Mouse (Mus musculus): ENCODE results near the gene Cyp2d10. TPM values are rescaled to one million over a fixed set of nuclear protein-coding genes. Genes with fewer than 3 reads are reported as not detected.
"Not testable (repeated sequence)": the region's sequence is repeated elsewhere in the genome, so short reads cannot be mapped to it uniquely, and the experiment has no call there.

Gene Cyp2d10
- polyA plus RNA-seq, 1 experiment from 2014 or later, result not detected

GRCm38 (mm10) chr15:82375855-82376254 lies 31.1 kb downstream of the Cyp2d10 start:
- no peak overlapping the region for H3K4me3 ChIP-seq (replicated peaks)
- no peak for ATAC-seq (ENCODE audit: insufficient number of reproducible peaks, insufficient read depth, low FRiP score, low TSS enrichment, low read depth)
- H3K9ac ChIP-seq (replicated peaks), result no peak overlapping the region
- no peak overlapping the region for H3K27ac ChIP-seq
- no peak overlapping the region for H3K4me2 ChIP-seq
- no peaks in the 10 kb centered on the region; the same call in 1 of the 2 replicates for H3K27me3 ChIP-seq
- no peaks in the 10 kb centered on the region for H3K36me3 ChIP-seq
- H3K9me3 ChIP-seq, result no peaks in the 10 kb centered on the region
- H3K4me1 ChIP-seq (replicated peaks), result peaks cover 15% of the 10 kb centered on the region
- WGBS, result 89% methylated on average over 9 of the region's 9 CpGs

GRCm38 (mm10) chr15:82374437-82374836 lies 32.6 kb downstream of the Cyp2d10 start:
- WGBS, result 86% methylated on average over 5 of the region's 5 CpGs
- Histone ChIP-seq H3K4me2 (no peak overlapping the region), H3K4me1 (replicated peaks) (peaks cover 5% of the 10 kb centered on the region), H3K4me3 (replicated peaks) (no peak overlapping the region), H3K9ac (replicated peaks) (no peak overlapping the region), H3K9me3 (no peaks in the 10 kb centered on the region), H3K27ac (no peak overlapping the region), H3K27me3 (no peaks in the 10 kb centered on the region; the same call in 1 of the 2 replicates), H3K36me3 (no peaks in the 10 kb centered on the region)
- no peak for ATAC-seq (ENCODE audit: insufficient number of reproducible peaks, insufficient read depth, low FRiP score, low TSS enrichment, low read depth)

GRCm38 (mm10) chr15:82372991-82373390 lies 34.0 kb downstream of the Cyp2d10 start:
- Histone ChIP-seq H3K4me1 (replicated peaks) (0 out of 2 replicates have a peak, but pooled peaks cover 4% of the 10 kb centered on the region), H3K9ac (replicated peaks) (no peak overlapping the region), H3K9me3 (no peaks in the 10 kb centered on the region), H3K27ac (no peak overlapping the region), H3K4me2 (no peak overlapping the region), H3K4me3 (replicated peaks) (no peak overlapping the region), H3K27me3 (no peaks in the 10 kb centered on the region), H3K36me3 (no peaks in the 10 kb centered on the region)
- 89% methylated on average over 5 of the region's 5 CpGs for WGBS
- ATAC-seq (ENCODE audit: insufficient number of reproducible peaks, insufficient read depth, low FRiP score, low TSS enrichment, low read depth), result no peak

GRCm38 (mm10) chr15:82372446-82372845 lies 34.5 kb downstream of the Cyp2d10 start:
- H3K4me1 ChIP-seq (replicated peaks), result 0 out of 2 replicates have a peak, but pooled peaks cover 4% of the 10 kb centered on the region
- no peak overlapping the region for H3K9ac ChIP-seq (replicated peaks)
- no peak overlapping the region for H3K27ac ChIP-seq
- no peak overlapping the region for H3K4me2 ChIP-seq
- H3K36me3 ChIP-seq, result no peaks in the 10 kb centered on the region
- WGBS, result 88% methylated on average over 6 of the region's 6 CpGs
- no peak overlapping the region for H3K4me3 ChIP-seq (replicated peaks)
- no peak for ATAC-seq (ENCODE audit: insufficient number of reproducible peaks, insufficient read depth, low FRiP score, low TSS enrichment, low read depth)
- no peaks in the 10 kb centered on the region for H3K27me3 ChIP-seq
- H3K9me3 ChIP-seq, result no peaks in the 10 kb centered on the region

- H3K4me1 ChIP-seq (replicated peaks), result no peaks in the 10 kb centered on the region
- H3K9ac ChIP-seq (replicated peaks), result no peak overlapping the region
- H3K27me3 ChIP-seq, result no peaks in the 10 kb centered on the region
- no peak for ATAC-seq (ENCODE audit: insufficient number of reproducible peaks, insufficient read depth, low FRiP score, low TSS enrichment, low read depth)
- WGBS, result 96% methylated on average over 1 of the region's 1 CpGs
- no peak overlapping the region for H3K27ac ChIP-seq
- H3K9me3 ChIP-seq, result no peaks in the 10 kb centered on the region
- no peak overlapping the region for H3K4me2 ChIP-seq
- H3K36me3 ChIP-seq, result no peaks in the 10 kb centered on the region
- H3K4me3 ChIP-seq (replicated peaks), result no peak overlapping the region
Observed at GRCm38 (mm10) chr15:82368851-82369250, 38.1 kb downstream of the Cyp2d10 start.

- no peak overlapping the region for H3K4me2 ChIP-seq
- no peaks in the 10 kb centered on the region for H3K27me3 ChIP-seq
- no peak overlapping the region for H3K4me3 ChIP-seq (replicated peaks)
- H3K9ac ChIP-seq (replicated peaks), result no peak overlapping the region
- H3K4me1 ChIP-seq (replicated peaks), result no peaks in the 10 kb centered on the region
- no peak for ATAC-seq (ENCODE audit: insufficient number of reproducible peaks, insufficient read depth, low FRiP score, low TSS enrichment, low read depth)
- no peak overlapping the region for H3K27ac ChIP-seq
- no peaks in the 10 kb centered on the region for H3K9me3 ChIP-seq
- 88% methylated on average over 4 of the region's 4 CpGs for WGBS
- no peaks in the 10 kb centered on the region for H3K36me3 ChIP-seq
Observed at GRCm38 (mm10) chr15:82368146-82368545, 38.8 kb downstream of the Cyp2d10 start.

GRCm38 (mm10) chr15:82364561-82364960 lies 42.4 kb downstream of the Cyp2d10 start:
- H3K4me3 ChIP-seq (replicated peaks); H3K4me2 ChIP-seq; H3K9ac ChIP-seq (replicated peaks); H3K27me3 ChIP-seq; H3K9me3 ChIP-seq; H3K4me1 ChIP-seq (replicated peaks); ATAC-seq (ENCODE audit: insufficient number of reproducible peaks, insufficient read depth, low FRiP score, low TSS enrichment, low read depth); H3K36me3 ChIP-seq; H3K27ac ChIP-seq: not testable (repeated sequence)
- 19% methylated on average over 6 of the region's 9 CpGs for WGBS

GRCm38 (mm10) chr15:82363801-82364200 lies 43.2 kb downstream of the Cyp2d10 start:
- not testable (repeated sequence) for H3K9me3 ChIP-seq; H3K4me2 ChIP-seq; H3K27me3 ChIP-seq; H3K36me3 ChIP-seq; H3K9ac ChIP-seq (replicated peaks); H3K27ac ChIP-seq; ATAC-seq (ENCODE audit: insufficient number of reproducible peaks, insufficient read depth, low FRiP score, low TSS enrichment, low read depth); H3K4me3 ChIP-seq (replicated peaks); H3K4me1 ChIP-seq (replicated peaks)
- WGBS, result 88% methylated on average over 10 of the region's 12 CpGs

- WGBS, result 85% methylated on average over 4 of the region's 4 CpGs
- H3K9ac ChIP-seq (replicated peaks), result no peak overlapping the region
- peaks cover 10% of the 10 kb centered on the region; the same call in 1 of the 2 replicates for H3K4me1 ChIP-seq (replicated peaks)
- no peak for ATAC-seq (ENCODE audit: insufficient number of reproducible peaks, insufficient read depth, low FRiP score, low TSS enrichment, low read depth)
- H3K9me3 ChIP-seq, result no peaks in the 10 kb centered on the region
- no peaks in the 10 kb centered on the region for H3K27me3 ChIP-seq
- H3K36me3 ChIP-seq, result no peaks in the 10 kb centered on the region
- no peak overlapping the region for H3K27ac ChIP-seq
- no peak overlapping the region for H3K4me2 ChIP-seq
- H3K4me3 ChIP-seq (replicated peaks), result no peak overlapping the region
Observed at GRCm38 (mm10) chr15:82362234-82362633, 44.8 kb downstream of the Cyp2d10 start.

- no peak for ATAC-seq (ENCODE audit: insufficient number of reproducible peaks, insufficient read depth, low FRiP score, low TSS enrichment, low read depth)
Observed at GRCm38 (mm10) chr15:82361459-82362018, 45.5 kb downstream of the Cyp2d10 start.

GRCm38 (mm10) chr15:82358431-82359260 lies 48.3 kb downstream of the Cyp2d10 start:
- 65% methylated on average over 22 of the region's 22 CpGs for WGBS
- Histone ChIP-seq H3K4me3 (replicated peaks) (no peak overlapping the region), H3K4me1 (replicated peaks) (peaks cover 12% of the 10 kb centered on the region; the same call in 1 of the 2 replicates), H3K9ac (replicated peaks) (peak overlapping the region; percentile 37; the same call in 1 of the 2 replicates), H3K4me2 (no peak overlapping the region), H3K9me3 (no peaks in the 10 kb centered on the region), H3K27ac (peak overlapping the region; percentile 41; the same call in 1 of the 2 replicates), H3K27me3 (no peaks in the 10 kb centered on the region), H3K36me3 (no peaks in the 10 kb centered on the region)
- ATAC-seq (ENCODE audit: insufficient number of reproducible peaks, insufficient read depth, low FRiP score, low TSS enrichment, low read depth), result no peak

More at GRCm38 (mm10) chr15:82361459-82362018, 45.5 kb downstream of the Cyp2d10 start:
- Histone ChIP-seq H3K4me3 (replicated peaks) (no peak overlapping the region), H3K27me3 (no peaks in the 10 kb centered on the region), H3K36me3 (no peaks in the 10 kb centered on the region), H3K4me1 (replicated peaks) (peaks cover 10% of the 10 kb centered on the region; the same call in 1 of the 2 replicates), H3K9ac (replicated peaks) (no peak overlapping the region), H3K4me2 (no peak overlapping the region), H3K9me3 (no peaks in the 10 kb centered on the region), H3K27ac (no peak overlapping the region)
- WGBS, result 69% methylated on average over 11 of the region's 11 CpGs

All from limb, embryonic 12.5 days (tissue).